Mouse (Mus musculus) heart, embryonic 14.5 days (tissue): ENCODE results near the gene Bicc1. TPM values are rescaled to one million over a fixed set of nuclear protein-coding genes. Genes with fewer than 3 reads are reported as not detected.

Experiments
- ATAC-seq: fragments of 200-750 bp; cut with Nextera tagmentation; 2 replicates; pipeline ENCODE4 v1.8.0; 2017; ENCODE audit warnings: low read depth, moderate TSS enrichment; ENCODE audit not compliant: insufficient number of reproducible peaks, insufficient read depth, low FRiP score
- H3K27ac ChIP-seq, 2 experiments: fragments of 200-500 bp in 1 of 2; fragments of 300-500 bp in 1 of 2; sonication (generic) in 1 of 2; replicated peaks in 1 of 2; 2 replicates each; pipeline ENCODE4 v1.5.1; 2012 to 2014; ENCODE audit warnings: low read depth in 2 of 2, low read length in 2 of 2, control low read depth in 1 of 2, mild to moderate bottlenecking in 1 of 2, mixed read lengths in 1 of 2; ENCODE audit not compliant: control insufficient read depth in 1 of 2, insufficient read depth in 1 of 2
- H3K27me3 ChIP-seq: fragments of 300-500 bp; sonication (generic); 2 replicates; pipeline ENCODE4 v1.6.1; 2014; ENCODE audit warnings: mild to moderate bottlenecking, low read length, control low read depth; ENCODE audit not compliant: control insufficient read depth, insufficient read depth
- H3K36me3 ChIP-seq: fragments of 300-500 bp; sonication (generic); 2 replicates; pipeline ENCODE4 v1.6.1; 2014; ENCODE audit warnings: mild to moderate bottlenecking, control low read depth, low read length, mixed read lengths; ENCODE audit not compliant: control insufficient read depth, insufficient read depth
- H3K4me1 ChIP-seq, 2 experiments: fragments of 200-500 bp in 1 of 2; fragments of 300-500 bp in 1 of 2; sonication (generic) in 1 of 2; 2 replicates each; pipeline ENCODE4 v1.6.1; 2012 to 2014; ENCODE audit warnings: low read length in 2 of 2, control low read depth in 1 of 2, mixed read lengths in 1 of 2; ENCODE audit not compliant: control insufficient read depth in 2 of 2, insufficient read depth in 2 of 2
- H3K4me2 ChIP-seq: fragments of 300-500 bp; sonication (generic); 2 replicates; pipeline ENCODE4 v1.6.1; 2014; ENCODE audit warnings: mild to moderate bottlenecking, low read length
- H3K4me3 ChIP-seq, 2 experiments: fragments of 200-500 bp in 1 of 2; fragments of 300-500 bp in 1 of 2; sonication (generic) in 1 of 2; 2 replicates each; pipeline ENCODE4 v1.5.1; 2012 to 2014; ENCODE audit warnings: low read length in 2 of 2, mild to moderate bottlenecking in 2 of 2, control low read depth in 1 of 2, low read depth in 1 of 2, moderate library complexity in 1 of 2; ENCODE audit not compliant: control insufficient read depth in 1 of 2, insufficient read depth in 1 of 2
- H3K9ac ChIP-seq: fragments of 300-500 bp; sonication (generic); 2 replicates; pipeline ENCODE4 v1.6.1; 2014; ENCODE audit warnings: mild to moderate bottlenecking, low read length
- H3K9me3 ChIP-seq: fragments of 300-500 bp; sonication (generic); 2 replicates; pipeline ENCODE4 v1.6.1; 2016; ENCODE audit warnings: low read length, control low read depth; ENCODE audit not compliant: control insufficient read depth
- WGBS: fragments of 180-500 bp; shearing (Covaris S2); extraction: QIAGEN DNeasy Blood & Tissue Kit; methylation state at CpG from one replicate; pipeline ENCODE4 v1.1.7; 2014; 5-methylcytosine and 5-hydroxymethylcytosine counted together
- polyA plus RNA-seq: library from polyadenylated mRNA; unstranded; fragments of >200 nt; fragmentation: Nextera tagmentation; extraction: Ambion mirVana; gene quantifications from 2 replicates; pipeline ENCODE4 v1.2.1, GENCODE M21; 2014

Bicc1 gene
- polyA plus RNA-seq, 1 experiment from 2014 or later: 25.9 TPM

- ATAC-seq: no peak
- Histone ChIP-seq H3K27me3 (no peaks in the 10 kb centered on the region), H3K36me3 (peaks cover 19% of the 10 kb centered on the region), H3K9ac (no peak overlapping the region), H3K4me2 (no peak overlapping the region), H3K4me3 (no peak overlapping the region), H3K4me1 (peaks cover 7 to 9% of the 10 kb centered on the region in 2 experiments; a peak in 3 of 4 replicates), H3K9me3 (0 out of 2 replicates have a peak, but pooled peaks cover 3% of the 10 kb centered on the region), H3K27ac (peak overlapping the region; percentile 30 to 51; a peak in 2 of 4 replicates)
- WGBS: 22% methylated on average over 6 of the region's 6 CpGs
Observed at GRCm38 (mm10) chr10:70941623-70942022, 217.9 kb downstream of the Bicc1 start.

DNA sequence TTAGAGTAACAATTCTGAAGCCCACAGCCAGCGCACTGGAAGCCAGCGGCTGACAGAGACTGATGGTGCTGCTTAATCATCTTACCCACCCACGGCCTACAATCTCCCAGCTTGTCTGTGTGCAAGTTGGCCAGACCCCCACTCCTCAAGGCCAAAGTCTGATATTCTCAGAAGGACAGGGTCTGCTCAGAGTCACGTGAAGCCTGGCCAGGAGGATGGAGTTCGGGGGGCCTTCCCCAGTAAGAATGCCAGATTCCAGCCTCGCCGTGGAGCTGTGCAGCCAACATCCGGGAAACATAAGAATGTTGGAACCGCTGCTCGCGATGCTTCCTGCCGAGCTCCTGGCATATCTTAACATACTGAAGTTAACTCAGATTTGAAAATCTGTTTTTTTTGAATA lies 219.7 kb downstream of the Bicc1 start:
- Histone ChIP-seq H3K9me3 (peaks cover 9% of the 10 kb centered on the region; the same call in 1 of the 2 replicates), H3K4me3 (no peak overlapping the region), H3K4me1 (peaks cover 7 to 9% of the 10 kb centered on the region in 2 experiments; a peak in 3 of 4 replicates), H3K36me3 (peaks cover 34% of the 10 kb centered on the region), H3K27ac (peak overlapping the region; percentile 30 to 66; a peak in 3 of 4 replicates), H3K4me2 (no peak overlapping the region), H3K27me3 (no peaks in the 10 kb centered on the region), H3K9ac (no peak overlapping the region)
- 55% methylated on average over 12 of the region's 12 CpGs for whole genome bisulfite sequencing
- peak; percentile 68 for ATAC-seq

DNA sequence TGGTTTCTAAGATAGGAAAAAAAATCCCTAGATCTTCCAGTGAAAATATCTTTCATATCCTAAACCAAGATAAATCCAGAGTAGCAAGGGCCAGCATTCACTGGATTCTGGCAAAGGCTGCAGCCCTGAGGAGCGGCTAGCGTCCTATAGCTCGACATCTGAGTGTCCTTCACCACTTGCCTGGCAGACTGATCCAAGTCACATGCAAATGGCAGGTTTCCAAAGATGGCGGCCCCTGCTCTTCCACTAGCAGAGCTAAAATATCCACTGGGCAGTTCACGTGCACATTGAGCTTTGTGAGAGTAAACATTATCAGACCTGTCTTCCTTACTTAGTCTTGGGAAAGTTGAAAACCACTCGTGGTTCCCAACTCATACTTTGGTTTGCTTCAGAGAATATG lies 222.1 kb downstream of the Bicc1 start:
- ATAC-seq: no peak
- H3K27ac ChIP-seq: no peak overlapping the region
- 65% methylated on average over 6 of the region's 6 CpGs for WGBS
- no peak overlapping the region for H3K9ac ChIP-seq
- H3K27me3 ChIP-seq: no peaks in the 10 kb centered on the region
- H3K4me3 ChIP-seq: no peak overlapping the region
- H3K36me3 ChIP-seq: peaks cover 39% of the 10 kb centered on the region
- H3K9me3 ChIP-seq: peaks cover 12% of the 10 kb centered on the region; the same call in 1 of the 2 replicates
- H3K4me1 ChIP-seq: peaks cover 7 to 9% of the 10 kb centered on the region in 2 experiments; a peak in 3 of 4 replicates
- no peak overlapping the region for H3K4me2 ChIP-seq

DNA sequence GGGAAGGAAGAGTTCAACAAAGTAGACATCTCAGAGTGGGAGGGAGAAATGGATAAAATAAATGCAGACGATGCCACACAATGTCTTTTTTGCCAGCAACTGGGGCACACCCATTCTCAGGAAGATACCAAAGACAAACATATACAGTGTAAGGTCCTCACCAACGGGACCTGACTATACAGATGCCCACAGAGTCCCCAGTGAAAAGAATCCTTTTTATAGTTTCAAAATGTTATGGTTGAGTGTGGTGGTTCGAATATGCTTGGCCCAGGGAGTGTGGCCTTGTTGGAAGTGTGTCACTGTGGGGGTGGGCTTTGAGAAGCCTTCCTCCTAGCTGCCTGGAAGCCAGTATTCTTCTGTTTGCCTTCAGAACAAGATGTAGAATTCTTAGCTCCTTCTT lies 223.5 kb downstream of the Bicc1 start:
- peaks cover 50% of the 10 kb centered on the region for H3K36me3 ChIP-seq
- 80% methylated on average over 3 of the region's 3 CpGs for WGBS

GRCm38 (mm10) chr10:70926126-70926525 lies 233.4 kb downstream of the Bicc1 start:
- Histone ChIP-seq H3K27me3 (no peaks in the 10 kb centered on the region), H3K4me1 (no peaks in the 10 kb centered on the region), H3K9me3 (peaks cover 3% of the 10 kb centered on the region; the same call in 1 of the 2 replicates), H3K9ac (no peak overlapping the region), H3K4me2 (no peak overlapping the region), H3K27ac (no peak overlapping the region), H3K4me3 (no peak overlapping the region), H3K36me3 (peaks cover 30% of the 10 kb centered on the region)
- no peak for ATAC-seq
- 73% methylated on average over 4 of the region's 4 CpGs for WGBS

More for the DNA sequence above, 223.5 kb downstream of the Bicc1 start:
- no peak for ATAC-seq
- Histone ChIP-seq H3K27me3 (no peaks in the 10 kb centered on the region), H3K27ac (no peak overlapping the region), H3K9ac (no peak overlapping the region), H3K9me3 (peaks cover 12% of the 10 kb centered on the region; the same call in 1 of the 2 replicates), H3K4me3 (no peak overlapping the region), H3K4me1 (peaks cover 3 to 5% of the 10 kb centered on the region in 2 experiments; a peak in 2 of 4 replicates), H3K4me2 (no peak overlapping the region)

GRCm38 (mm10) chr10:70924348-70924747 lies 235.2 kb downstream of the Bicc1 start:
- Histone ChIP-seq H3K27me3 (no peaks in the 10 kb centered on the region), H3K36me3 (peaks cover 14% of the 10 kb centered on the region), H3K4me2 (no peak overlapping the region), H3K9me3 (no peaks in the 10 kb centered on the region), H3K4me1 (no peaks in the 10 kb centered on the region), H3K4me3 (no peak overlapping the region), H3K27ac (no peak overlapping the region), H3K9ac (no peak overlapping the region)
- ATAC-seq: no peak
- 58% methylated on average over 3 of the region's 3 CpGs for WGBS

DNA sequence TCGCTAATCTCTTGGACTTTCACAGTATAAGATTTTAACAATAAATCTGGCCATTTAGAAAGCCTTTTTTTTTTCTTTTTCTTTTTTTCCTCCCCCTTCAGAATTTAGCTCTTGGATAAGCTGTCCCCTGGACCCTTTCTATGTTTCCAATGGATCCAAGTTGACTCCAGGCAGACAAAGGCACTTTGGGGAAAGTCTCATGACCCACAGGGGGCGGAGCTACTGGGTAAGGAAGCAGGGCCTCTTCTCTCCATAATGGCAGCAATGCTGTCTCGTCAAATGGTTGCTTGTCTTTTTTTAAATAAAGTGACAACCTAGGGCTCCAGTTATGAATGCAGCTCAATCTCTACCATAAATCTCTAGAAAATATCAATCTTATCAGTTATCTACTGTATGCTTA lies 235.6 kb downstream of the Bicc1 start:
- Histone ChIP-seq H3K9ac (no peak overlapping the region), H3K36me3 (peaks cover 12% of the 10 kb centered on the region; the same call in 1 of the 2 replicates), H3K4me3 (no peak overlapping the region), H3K27me3 (no peaks in the 10 kb centered on the region), H3K4me2 (no peak overlapping the region), H3K4me1 (no peaks in the 10 kb centered on the region), H3K9me3 (no peaks in the 10 kb centered on the region), H3K27ac (no peak overlapping the region)
- ATAC-seq: no peak
- WGBS: 82% methylated on average over 3 of the region's 3 CpGs

- peaks cover 6% of the 10 kb centered on the region; the same call in 1 of the 2 replicates for H3K9me3 ChIP-seq
- 0 out of 2 replicates have a peak, but pooled peaks cover 4% of the 10 kb centered on the region for H3K36me3 ChIP-seq
- H3K4me1 ChIP-seq: no peaks in the 10 kb centered on the region
- ATAC-seq: no peak
- WGBS: 81% methylated on average over 6 of the region's 6 CpGs
- H3K4me3 ChIP-seq: no peak overlapping the region
- no peak overlapping the region for H3K4me2 ChIP-seq
- H3K27ac ChIP-seq: no peak overlapping the region
- H3K9ac ChIP-seq: no peak overlapping the region
- no peaks in the 10 kb centered on the region for H3K27me3 ChIP-seq
Observed at GRCm38 (mm10) chr10:70921481-70921880, 238.0 kb downstream of the Bicc1 start.
